Mouse (Mus musculus) embryonic stem cell, embryonic (primary cell): ENCODE data around the gene Pgbd5.

ENCODE experiments used
- CTCF ChIA-PET, 4 experiments: fragments of 300-600 bp in 2 of 4; fragments of 350-600 bp in 2 of 4; sonication (Branson Sonifier 250); formaldehyde crosslinking; loops; one replicate each; lab custom pipeline; 2022; ENCODE audit warnings: inconsistent platforms in 2 of 4; lab: Charles Lee
- POLR2A ChIA-PET, 4 experiments: fragments of 300-600 bp in 2 of 4; fragments of 350-600 bp in 2 of 4; sonication (Branson Sonifier 250); formaldehyde crosslinking; loops; one replicate each; lab custom pipeline; 2022; ENCODE audit warnings: antibody characterized with exemption in 4 of 4, inconsistent platforms in 1 of 4; lab: Charles Lee

The Pgbd5 gene

GRCm38 (mm10) chr8:124386225-124386899, 53.1 kb downstream of the Pgbd5 start:
- CTCF ChIA-PET, result interaction anchor here in 3 of 4 experiments (0.6 to 1.8 kb wide), 6 partner anchors 8 to 742 kb away, joined by 3 to 7 read pairs (median 4); partner anchors contain the start of gene Capn9 (in 1 of the 3)
- POLR2A ChIA-PET, result interaction anchor here in 2 of 4 experiments (0.8 to 2.7 kb wide), 11 partner anchors 8 to 45 kb away, joined by 3 to 14 read pairs (median 3); no protein-coding TSS in a partner anchor

GRCm38 (mm10) chr8:124384336-124384735, 55.1 kb downstream of the Pgbd5 start:
- CTCF ChIA-PET, result no interaction called here
- POLR2A ChIA-PET, result interaction anchor here in 1 of 4 experiments (0.8 to 1.3 kb wide), 2 partner anchors 10 to 14 kb away, joined by 3 read pairs; no protein-coding TSS in a partner anchor

GRCm38 (mm10) chr8:124382235-124382634, 57.2 kb downstream of the Pgbd5 start:
- CTCF ChIA-PET, result interaction anchor here in 1 of 4 experiments (0.6 kb wide), 1 partner anchor 12 kb away, joined by 4 read pairs; no protein-coding TSS in a partner anchor
- POLR2A ChIA-PET, result no interaction called here

- ChIA-PET CTCF (interaction anchor here in 2 of 4 experiments (0.6 to 1.4 kb wide), 3 partner anchors 13 to 245 kb away, joined by 3 to 7 read pairs (median 3); no protein-coding TSS in a partner anchor), POLR2A (interaction anchor here in 1 of 4 experiments (1.3 to 1.5 kb wide), 2 partner anchors 9 to 10 kb away, joined by 3 to 4 read pairs; no protein-coding TSS in a partner anchor)
Measured at GRCm38 (mm10) chr8:124379289-124379688, 60.2 kb downstream of the Pgbd5 start.

GRCm38 (mm10) chr8:124376406-124376805, 63.1 kb downstream of the Pgbd5 start:
- POLR2A ChIA-PET, result interaction anchor here in 3 of 4 experiments (0.6 to 1.8 kb wide), 11 partner anchors 8 to 553 kb away, joined by 3 to 10 read pairs (median 3); no protein-coding TSS in a partner anchor
- CTCF ChIA-PET, result interaction anchor here in 3 of 4 experiments (0.6 to 2.1 kb wide), 5 partner anchors 9 to 232 kb away, joined by 3 to 6 read pairs (median 4); no protein-coding TSS in a partner anchor

- CTCF ChIA-PET, result interaction anchor here in 2 of 4 experiments (0.9 to 2.1 kb wide), 5 partner anchors 18 to 232 kb away, joined by 3 to 6 read pairs (median 4); no protein-coding TSS in a partner anchor
- POLR2A ChIA-PET, result interaction anchor here in 3 of 4 experiments (0.9 to 1.8 kb wide), 10 partner anchors 8 to 552 kb away, joined by 3 to 10 read pairs (median 3); partner anchors contain the start of gene Pgbd5 (in 1 of the 3)
Measured at GRCm38 (mm10) chr8:124375727-124376126, 63.7 kb downstream of the Pgbd5 start.

GRCm38 (mm10) chr8:124375168-124375567, 64.3 kb downstream of the Pgbd5 start:
- ChIA-PET POLR2A (interaction anchor here (0.6 to 1.8 kb wide), 12 partner anchors 13 to 325 kb away, joined by 3 to 10 read pairs (median 4); partner anchors contain the start of gene Pgbd5 (in 1 of the 4)), CTCF (interaction anchor here (0.7 to 2.0 kb wide), 7 partner anchors 19 to 233 kb away, joined by 3 to 6 read pairs (median 3); no protein-coding TSS in a partner anchor)

GRCm38 (mm10) chr8:124373753-124374152, 65.7 kb downstream of the Pgbd5 start:
- CTCF ChIA-PET, result interaction anchor here in 3 of 4 experiments (0.8 to 2.0 kb wide), 5 partner anchors 20 to 200 kb away, joined by 3 to 6 read pairs (median 3); no protein-coding TSS in a partner anchor
- POLR2A ChIA-PET, result interaction anchor here in 3 of 4 experiments (0.6 to 1.8 kb wide), 11 partner anchors 10 to 1681 kb away, joined by 3 to 5 read pairs (median 3); no protein-coding TSS in a partner anchor

- POLR2A ChIA-PET, result interaction anchor here in 3 of 4 experiments (0.5 to 1.3 kb wide), 5 partner anchors 8 to 513 kb away, joined by 3 to 5 read pairs (median 3); no protein-coding TSS in a partner anchor
- CTCF ChIA-PET, result interaction anchor here in 1 of 4 experiments (0.8 kb wide), 1 partner anchor 447 kb away, joined by 3 read pairs; no protein-coding TSS in a partner anchor
Measured at GRCm38 (mm10) chr8:124371410-124372123, 67.9 kb downstream of the Pgbd5 start.

GRCm38 (mm10) chr8:124370422-124371183, 68.9 kb downstream of the Pgbd5 start:
- ChIA-PET CTCF (interaction anchor here in 3 of 4 experiments (0.5 to 1.4 kb wide), 8 partner anchors 10 to 587 kb away, joined by 3 to 5 read pairs (median 3); no protein-coding TSS in a partner anchor), POLR2A (interaction anchor here in 3 of 4 experiments (0.6 to 1.3 kb wide), 4 partner anchors 9 to 278 kb away, joined by 3 to 4 read pairs (median 4); no protein-coding TSS in a partner anchor)

- ChIA-PET POLR2A (interaction anchor here in 2 of 4 experiments (0.7 to 0.8 kb wide), 2 partner anchors 8 to 17 kb away, joined by 3 to 5 read pairs; no protein-coding TSS in a partner anchor), CTCF (interaction anchor here in 1 of 4 experiments (1.0 kb wide), 1 partner anchor 17 kb away, joined by 3 read pairs; no protein-coding TSS in a partner anchor)
Measured at GRCm38 (mm10) chr8:124368213-124368612, 71.2 kb downstream of the Pgbd5 start.

GRCm38 (mm10) chr8:124363337-124363736, 76.1 kb downstream of the Pgbd5 start:
- ChIA-PET CTCF (interaction anchor here (0.5 to 1.2 kb wide), 5 partner anchors 16 to 573 kb away, joined by 3 to 4 read pairs (median 4); no protein-coding TSS in a partner anchor), POLR2A (interaction anchor here in 2 of 4 experiments (0.6 to 2.1 kb wide), 13 partner anchors 10 to 414 kb away, joined by 3 to 11 read pairs (median 3); partner anchors contain the start of gene Nup133 (in 1 of the 2))

- POLR2A ChIA-PET, result interaction anchor here in 3 of 4 experiments (0.8 to 2.1 kb wide), 12 partner anchors 9 to 322 kb away, joined by 3 to 11 read pairs (median 3); no protein-coding TSS in a partner anchor
- CTCF ChIA-PET, result interaction anchor here in 2 of 4 experiments (0.5 to 1.3 kb wide), 8 partner anchors 11 to 833 kb away, joined by 3 to 5 read pairs (median 4); no protein-coding TSS in a partner anchor
Measured at GRCm38 (mm10) chr8:124362589-124362988, 76.9 kb downstream of the Pgbd5 start.

- ChIA-PET POLR2A (interaction anchor here in 3 of 4 experiments (0.8 to 2.1 kb wide), 9 partner anchors 10 to 322 kb away, joined by 3 to 11 read pairs (median 3); no protein-coding TSS in a partner anchor), CTCF (interaction anchor here in 1 of 4 experiments (0.5 to 1.3 kb wide), 7 partner anchors 10 to 848 kb away, joined by 3 to 5 read pairs (median 4); no protein-coding TSS in a partner anchor)
Measured at GRCm38 (mm10) chr8:124361773-124362427, 77.6 kb downstream of the Pgbd5 start.

- POLR2A ChIA-PET, result interaction anchor here in 1 of 4 experiments (1.2 kb wide), 1 partner anchor 41 kb away, joined by 3 read pairs; no protein-coding TSS in a partner anchor
- CTCF ChIA-PET, result no interaction called here
Measured at GRCm38 (mm10) chr8:124360911-124361310, 78.5 kb downstream of the Pgbd5 start.
